Mouse (Mus musculus) midbrain, postnatal 0 days (tissue): ENCODE data around the gene Catsper3. TPM values are rescaled to one million over a fixed set of nuclear protein-coding genes. Genes with fewer than 3 reads are reported as not detected.

ENCODE experiments used
- ATAC-seq: fragments of 200-750 bp; cut with Nextera tagmentation; 2 replicates; pipeline ENCODE4 v1.8.0; 2017; ENCODE audit warnings: moderate number of reproducible peaks, mild to moderate bottlenecking, moderate TSS enrichment, moderate library complexity; ENCODE audit not compliant: low FRiP score
- DNase-seq: peaks from one replicate; pipeline ENCODE4 v3.0.0-alpha.2; 2015; ENCODE audit warnings: low spot score
- H3K27ac ChIP-seq: fragments of 300-500 bp; sonication (generic); 2 replicates; pipeline ENCODE4 v1.5.1; 2014; ENCODE audit warnings: low read depth, mild to moderate bottlenecking, low read length, mixed read lengths
- H3K27me3 ChIP-seq: fragments of 300-500 bp; sonication (generic); 2 replicates; pipeline ENCODE4 v1.6.1; 2014; ENCODE audit warnings: low read length, control low read depth, mixed read lengths; ENCODE audit not compliant: insufficient read depth
- H3K36me3 ChIP-seq: fragments of 300-500 bp; sonication (generic); 2 replicates; pipeline ENCODE4 v1.6.1; 2014; ENCODE audit warnings: low read length, control low read depth, mixed read lengths; ENCODE audit not compliant: insufficient read depth
- H3K4me1 ChIP-seq: fragments of 300-500 bp; sonication (generic); 2 replicates; pipeline ENCODE4 v1.6.1; 2014; ENCODE audit warnings: mild to moderate bottlenecking, control low read depth, antibody characterized with exemption, low read length, mixed read lengths; ENCODE audit not compliant: insufficient read depth
- H3K4me2 ChIP-seq: fragments of 300-500 bp; sonication (generic); 2 replicates; pipeline ENCODE4 v1.6.1; 2014; ENCODE audit warnings: low read depth, mild to moderate bottlenecking, low read length, mixed read lengths; ENCODE audit not compliant: poor library complexity, severe bottlenecking
- H3K4me3 ChIP-seq: fragments of 300-500 bp; sonication (generic); 2 replicates; pipeline ENCODE4 v1.5.1; 2014; ENCODE audit warnings: low read depth, mild to moderate bottlenecking, low read length, moderate library complexity
- H3K9ac ChIP-seq: fragments of 300-500 bp; sonication (generic); replicated peaks from 2 replicates; pipeline ENCODE4 v1.6.1; 2014; ENCODE audit warnings: mild to moderate bottlenecking, low read length, moderate library complexity, mixed read lengths; ENCODE audit not compliant: poor library complexity, severe bottlenecking
- H3K9me3 ChIP-seq: fragments of 300-500 bp; sonication (generic); 2 replicates; pipeline ENCODE4 v1.6.1; 2016; ENCODE audit warnings: low read length, control low read depth
- CTCF ChIP-seq: IDR thresholded peaks from 2 replicates; pipeline ENCODE4 v1.5.1; 2016; ENCODE audit warnings: antibody characterized with exemption, mild to moderate bottlenecking
- whole genome bisulfite sequencing: fragments of 180-500 bp; shearing (Covaris S2); extraction: QIAGEN DNeasy Blood & Tissue Kit; methylation state at CpG from one replicate; pipeline ENCODE4 v1.1.7; 2014; 5-methylcytosine and 5-hydroxymethylcytosine counted together
- polyA plus RNA-seq: library from polyadenylated mRNA; unstranded; fragments of >200 nt; fragmentation: Nextera tagmentation; extraction: Ambion mirVana; gene quantifications from 2 replicates; pipeline ENCODE4 v1.2.1, GENCODE M21; 2015
- total RNA-seq: library from RNA; depleted of rRNA; stranded (reverse); fragments of >200 nt; gene quantifications from 2 replicates; pipeline ENCODE4 v1.2.3, GENCODE M21; 2014

The Catsper3 gene
- total and polyA plus RNA-seq, 2 experiments from 2014 or later, result 0.30 TPM; not detected in 1

- Histone ChIP-seq H3K27ac (no peak overlapping the region), H3K4me1 (no peaks in the 10 kb centered on the region), H3K9ac (no peak overlapping the region), H3K4me3 (no peak overlapping the region), H3K4me2 (no peak overlapping the region), H3K27me3 (peaks cover 34% of the 10 kb centered on the region), H3K36me3 (no peaks in the 10 kb centered on the region), H3K9me3 (no peaks in the 10 kb centered on the region)
- DNase-seq (no peak), ATAC-seq (no peak)
- 65% methylated on average over 5 of the region's 5 CpGs for WGBS
- TF ChIP-seq CTCF, result no peak
Measured at GRCm38 (mm10) chr13:55822499-55822898, 38.1 kb downstream of the Catsper3 start.

- DNase-seq, result no peak
Measured at GRCm38 (mm10) chr13:55824151-55824945, 40.0 kb downstream of the Catsper3 start.

GRCm38 (mm10) chr13:55825245-55825681 is 40.9 kb downstream of the Catsper3 start:
- H3K36me3 ChIP-seq, result no peaks in the 10 kb centered on the region
- no peaks in the 10 kb centered on the region for H3K9me3 ChIP-seq
- no peaks in the 10 kb centered on the region; the same call in 1 of the 2 replicates for H3K4me1 ChIP-seq
- peaks cover 56% of the 10 kb centered on the region for H3K27me3 ChIP-seq
- DNase-seq, result no peak
- ATAC-seq, result 0 out of 2 replicates have a peak, but pooled peaks have one; percentile 28
- TF ChIP-seq CTCF, result no peak
- no peak overlapping the region for H3K4me3 ChIP-seq
- H3K27ac ChIP-seq, result no peak overlapping the region
- H3K4me2 ChIP-seq, result no peak overlapping the region
- WGBS, result 0% methylated on average over 32 of the region's 32 CpGs
- no peak overlapping the region for H3K9ac ChIP-seq

More at GRCm38 (mm10) chr13:55824151-55824945, 40.0 kb downstream of the Catsper3 start:
- H3K27me3 ChIP-seq, result peaks cover 50% of the 10 kb centered on the region
- H3K9me3 ChIP-seq, result no peaks in the 10 kb centered on the region
- peak; percentile 20; the same call in 1 of the 2 replicates for TF ChIP-seq CTCF
- H3K9ac ChIP-seq, result no peak overlapping the region
- no peaks in the 10 kb centered on the region for H3K36me3 ChIP-seq
- 19% methylated on average over 9 of the region's 10 CpGs for WGBS
- no peak overlapping the region for H3K4me3 ChIP-seq
- H3K4me1 ChIP-seq, result no peaks in the 10 kb centered on the region
- H3K27ac ChIP-seq, result no peak overlapping the region
- no peak overlapping the region for H3K4me2 ChIP-seq
- ATAC-seq, result 0 out of 2 replicates have a peak, but pooled peaks have one; percentile 29

- Histone ChIP-seq H3K27ac (no peak overlapping the region), H3K27me3 (peaks cover 64% of the 10 kb centered on the region), H3K9ac (no peak overlapping the region), H3K4me1 (no peaks in the 10 kb centered on the region; the same call in 1 of the 2 replicates), H3K4me3 (no peak overlapping the region), H3K36me3 (no peaks in the 10 kb centered on the region), H3K9me3 (no peaks in the 10 kb centered on the region), H3K4me2 (no peak overlapping the region)
- TF ChIP-seq CTCF, result no peak
- ATAC-seq (no peak), DNase-seq (no peak)
- WGBS, result 2% methylated on average over 56 of the region's 56 CpGs
Measured at GRCm38 (mm10) chr13:55826008-55826671, 41.8 kb downstream of the Catsper3 start.

GRCm38 (mm10) chr13:55826796-55827678 is 42.7 kb downstream of the Catsper3 start:
- Histone ChIP-seq H3K36me3 (no peaks in the 10 kb centered on the region), H3K9me3 (no peaks in the 10 kb centered on the region), H3K27ac (no peak overlapping the region), H3K27me3 (peaks cover 73% of the 10 kb centered on the region), H3K4me1 (no peaks in the 10 kb centered on the region; the same call in 1 of the 2 replicates), H3K4me2 (no peak overlapping the region), H3K9ac (no peak overlapping the region), H3K4me3 (no peak overlapping the region)
- no peak for ATAC-seq
- no peak for DNase-seq
- no peak for TF ChIP-seq CTCF
- 2% methylated on average over 13 of the region's 13 CpGs for WGBS
